Mouse (Mus musculus): ENCODE results near the gene Slco1a4. TPM values are rescaled to one million over a fixed set of nuclear protein-coding genes. Genes with fewer than 3 reads are reported as not detected.
"Not testable (repeated sequence)": the region's sequence is repeated elsewhere in the genome, so short reads cannot be mapped to it uniquely, and the experiment has no call there.

The Slco1a4 gene
- total RNA-seq (2021) = 10 to 100 TPM; 43.6 to 47.9 TPM

GRCm38 (mm10) chr6:141856085-141856484, at the start of gene Slco1a4:
TSS of gene Slco1a4 (minus strand) at chr6:141856199.
- intact Hi-C loops (cut with DNase I) = no loop called here
- peak in 1 of 2 experiments; percentile 1 for DNase-seq (ENCODE audit: low spot score in 2 of 2)

- intact Hi-C loops (cut with DNase I) = no loop called here
- DNase-seq (ENCODE audit: low spot score in 2 of 2) = no peak
These were observed 42.2 kb upstream of the Slco1a4 start for GRCm38 (mm10) chr6:141898197-141898596.

GRCm38 (mm10) chr6:141889723-141890122, 33.7 kb upstream of the Slco1a4 start:
- intact Hi-C loops (cut with DNase I) = no loop called here

GRCm38 (mm10) chr6:141888248-141888647, 32.2 kb upstream of the Slco1a4 start:
- no peak for DNase-seq (ENCODE audit: low spot score in 2 of 2)
- intact Hi-C loops (cut with DNase I) = no loop called here

More at GRCm38 (mm10) chr6:141889723-141890122, 33.7 kb upstream of the Slco1a4 start:
- DNase-seq (ENCODE audit: low spot score in 2 of 2) = no peak

GRCm38 (mm10) chr6:141882581-141882980, 26.6 kb upstream of the Slco1a4 start:
- intact Hi-C loops (cut with DNase I) = no loop called here
- no peak for DNase-seq (ENCODE audit: low spot score in 2 of 2)

GRCm38 (mm10) chr6:141875742-141876141, 19.7 kb upstream of the Slco1a4 start:
- DNase-seq (ENCODE audit: low spot score in 2 of 2); intact Hi-C loops (cut with DNase I): not testable (repeated sequence)

GRCm38 (mm10) chr6:141871711-141872110, 15.7 kb upstream of the Slco1a4 start:
- DNase-seq (ENCODE audit: low spot score in 2 of 2) = no peak
- intact Hi-C loops (cut with DNase I) = no loop called here

- intact Hi-C loops (cut with DNase I) = no loop called here
- no peak for DNase-seq (ENCODE audit: low spot score in 2 of 2)
These were observed 12.7 kb upstream of the Slco1a4 start for GRCm38 (mm10) chr6:141868735-141869134.

GRCm38 (mm10) chr6:141866026-141866425, 10.0 kb upstream of the Slco1a4 start:
- intact Hi-C loops (cut with DNase I) = no loop called here
- no peak for DNase-seq (ENCODE audit: low spot score in 2 of 2)

GRCm38 (mm10) chr6:141857735-141858531, 1.9 kb upstream of the Slco1a4 start:
- intact Hi-C loops (cut with DNase I) = no loop called here
- DNase-seq (ENCODE audit: low spot score in 2 of 2) = no peak

- no peak for DNase-seq (ENCODE audit: low spot score in 2 of 2)
- intact Hi-C loops (cut with DNase I) = no loop called here
These were observed 2.4 kb downstream of the Slco1a4 start for GRCm38 (mm10) chr6:141853616-141854015.

- DNase-seq (ENCODE audit: low spot score in 2 of 2) = no peak
- intact Hi-C loops (cut with DNase I) = no loop called here
These were observed 6.9 kb downstream of the Slco1a4 start for GRCm38 (mm10) chr6:141849051-141849450.

- DNase-seq (ENCODE audit: low spot score in 2 of 2) = peak; percentile 14 to 45
- intact Hi-C loops (cut with DNase I) = loop anchor here (2.0 kb wide), 1 partner anchor 311 kb away; no protein-coding TSS in a partner anchor
These were observed 58.2 kb downstream of the Slco1a4 start for GRCm38 (mm10) chr6:141797837-141798236.

GRCm38 (mm10) chr6:141774476-141774875, 81.5 kb downstream of the Slco1a4 start:
- intact Hi-C loops (cut with DNase I) = no loop called here
- DNase-seq (ENCODE audit: low spot score in 2 of 2) = no peak

GRCm38 (mm10) chr6:141773710-141774109, 82.3 kb downstream of the Slco1a4 start, which contains the start of gene Gm5724:
TSS of gene Gm5724 (minus strand) at chr6:141773810.
- intact Hi-C loops (cut with DNase I) = no loop called here

More at GRCm38 (mm10) chr6:141773710-141774109, 82.3 kb downstream of the Slco1a4 start, which contains the start of gene Gm5724:
- DNase-seq (ENCODE audit: low spot score in 2 of 2) = no peak

Other genes starting within 250 kb of the Slco1a4 start
- gene Slco1b2, start 226.7 kb downstream of the Slco1a4 start, total RNA-seq (2021) = under 1 TPM; 0.32 to 0.39 TPM
- gene Gm5724, start 82.4 kb downstream of the Slco1a4 start, total RNA-seq (2021) = not detected
- not detected for gene Slco1a1, start 90.8 kb upstream of the Slco1a4 start, total RNA-seq (2021)
- gene Gm6614, start 155.2 kb upstream of the Slco1a4 start, total RNA-seq (2021) = not detected

Measured in left cerebral cortex, postnatal 25 days (tissue).